Mouse (Mus musculus): ENCODE results near the gene Fgf22.

DNA sequence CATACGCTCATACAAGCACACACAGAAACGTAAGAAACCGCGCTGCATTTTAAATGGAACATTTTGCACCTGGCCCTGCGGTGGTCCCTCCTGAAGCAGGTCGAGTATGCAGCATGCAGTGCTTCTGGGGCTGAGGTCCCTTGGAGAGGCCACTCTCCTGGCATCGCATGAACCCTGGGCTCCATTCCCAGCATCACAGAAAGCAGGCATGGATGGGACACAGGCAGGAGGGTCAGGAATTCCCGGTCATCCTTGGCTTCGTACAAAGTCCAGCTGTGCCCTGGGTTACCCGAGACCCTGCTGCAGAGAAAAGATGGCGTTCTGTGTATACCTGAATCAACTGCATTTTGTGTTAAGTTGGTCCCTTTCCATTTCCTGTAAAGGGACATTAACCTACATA, 45.6 kb downstream of the Fgf22 start:
- no peak for TF ChIP-seq POLR2A (IDR thresholded peaks at IDR 0.05; ENCODE audit: low read depth, low read length)
- no peak for TF ChIP-seq CTCF (conservative IDR thresholded peaks at IDR 0.05; ENCODE audit: insufficient read depth, insufficient read length, low read depth, low read length)

Measured in kidney, adult 2 months (tissue).